Mouse (Mus musculus): ENCODE data around the gene Lipc. TPM values are rescaled to one million over a fixed set of nuclear protein-coding genes. Genes with fewer than 3 reads are reported as not detected.
A peak's percentile ranks its signal among the peaks of the same experiment; 100 is the strongest.

Lipc gene
- total and polyA plus RNA-seq, 3 experiments: 0.14 to 0.25 TPM; not detected in 1

GRCm38 (mm10) chr9:70919271-70919670, 32.8 kb downstream of the Lipc start:
- H3K79me2 ChIP-seq (replicated peaks; ENCODE audit: control insufficient read depth, insufficient read depth, low read length): no peaks in the 10 kb centered on the region
- intact Hi-C loops (cut with DNase I): loop anchor here (10.0 kb wide), 1 partner anchor 144 kb away; no protein-coding TSS in a partner anchor
- TF ChIP-seq CTCF (IDR thresholded peaks at IDR 0.05) (no peak), POLR2A (IDR thresholded peaks at IDR 0.05; ENCODE audit: insufficient read depth, low read depth, low read length) (no peak), EP300 (IDR thresholded peaks at IDR 0.05; ENCODE audit: insufficient read depth, low read depth, low read length) (no peak)
- H3K36me3 ChIP-seq (ENCODE audit: control insufficient read depth, insufficient read depth, low read length): no peaks in the 10 kb centered on the region
- H3K27me3 ChIP-seq (ENCODE audit: control insufficient read depth, insufficient read depth, low read length): no peaks in the 10 kb centered on the region
- H3K27ac ChIP-seq: no peak overlapping the region
- H3K4me1 ChIP-seq (ENCODE audit: control insufficient read depth, insufficient read depth, low read length): peaks cover 4% of the 10 kb centered on the region
- DNase-seq: no peak
- 80% methylated on average over 3 of the region's 3 CpGs for WGBS
- H3K4me3 ChIP-seq: no peak overlapping the region
- H3K9ac ChIP-seq (ENCODE audit: low read depth, low read length): no peak overlapping the region

- DNase-seq: no peak
- Histone ChIP-seq H3K9ac (ENCODE audit: low read depth, low read length) (no peak overlapping the region), H3K4me3 (no peak overlapping the region), H3K4me1 (ENCODE audit: control insufficient read depth, insufficient read depth, low read length) (no peaks in the 10 kb centered on the region; the same call in 1 of the 2 replicates), H3K27ac (no peak overlapping the region), H3K36me3 (ENCODE audit: control insufficient read depth, insufficient read depth, low read length) (no peaks in the 10 kb centered on the region), H3K79me2 (replicated peaks; ENCODE audit: control insufficient read depth, insufficient read depth, low read length) (no peaks in the 10 kb centered on the region), H3K27me3 (ENCODE audit: control insufficient read depth, insufficient read depth, low read length) (no peaks in the 10 kb centered on the region)
- 73% methylated on average over 7 of the region's 7 CpGs for WGBS
- intact Hi-C loops (cut with DNase I): loop anchor here (10.0 kb wide), 1 partner anchor 142 kb away; no protein-coding TSS in a partner anchor
- no peak for TF ChIP-seq POLR2A (IDR thresholded peaks at IDR 0.05; ENCODE audit: insufficient read depth, low read depth, low read length)
- no peak for TF ChIP-seq CTCF (IDR thresholded peaks at IDR 0.05)
- no peak for TF ChIP-seq EP300 (IDR thresholded peaks at IDR 0.05; ENCODE audit: insufficient read depth, low read depth, low read length)
Observed at GRCm38 (mm10) chr9:70916516-70916915, 35.5 kb downstream of the Lipc start.

GRCm38 (mm10) chr9:70915356-70915685, 36.7 kb downstream of the Lipc start:
- no peak for DNase-seq
- intact Hi-C loops (cut with DNase I): loop anchor here (10.0 kb wide), 1 partner anchor 141 kb away; no protein-coding TSS in a partner anchor
- no peak for TF ChIP-seq POLR2A (IDR thresholded peaks at IDR 0.05; ENCODE audit: insufficient read depth, low read depth, low read length)
- TF ChIP-seq EP300 (IDR thresholded peaks at IDR 0.05; ENCODE audit: insufficient read depth, low read depth, low read length): no peak
- no peak for TF ChIP-seq CTCF (IDR thresholded peaks at IDR 0.05)
- WGBS: 55% methylated on average over 2 of the region's 2 CpGs
- H3K36me3 ChIP-seq (ENCODE audit: control insufficient read depth, insufficient read depth, low read length): no peaks in the 10 kb centered on the region
- H3K79me2 ChIP-seq (replicated peaks; ENCODE audit: control insufficient read depth, insufficient read depth, low read length): no peaks in the 10 kb centered on the region
- no peak overlapping the region for H3K27ac ChIP-seq
- no peak overlapping the region for H3K9ac ChIP-seq (ENCODE audit: low read depth, low read length)
- peaks cover 3% of the 10 kb centered on the region for H3K4me1 ChIP-seq (ENCODE audit: control insufficient read depth, insufficient read depth, low read length)
- H3K27me3 ChIP-seq (ENCODE audit: control insufficient read depth, insufficient read depth, low read length): no peaks in the 10 kb centered on the region
- H3K4me3 ChIP-seq: no peak overlapping the region

- 62% methylated on average over 10 of the region's 10 CpGs for WGBS
- no peak overlapping the region for H3K27ac ChIP-seq
- peaks cover 4% of the 10 kb centered on the region for H3K4me1 ChIP-seq (ENCODE audit: control insufficient read depth, insufficient read depth, low read length)
- TF ChIP-seq CTCF (IDR thresholded peaks at IDR 0.05) (peak; percentile 46), POLR2A (IDR thresholded peaks at IDR 0.05; ENCODE audit: insufficient read depth, low read depth, low read length) (no peak), EP300 (IDR thresholded peaks at IDR 0.05; ENCODE audit: insufficient read depth, low read depth, low read length) (no peak)
- DNase-seq: peak in 1 of 2 experiments; percentile 13
- H3K36me3 ChIP-seq (ENCODE audit: control insufficient read depth, insufficient read depth, low read length): no peaks in the 10 kb centered on the region
- no peak overlapping the region for H3K9ac ChIP-seq (ENCODE audit: low read depth, low read length)
- H3K4me3 ChIP-seq: no peak overlapping the region
- intact Hi-C loops (cut with DNase I): loop anchor here (5.0 to 10.0 kb wide), 2 partner anchors 73 to 140 kb away; no protein-coding TSS in a partner anchor
- H3K79me2 ChIP-seq (replicated peaks; ENCODE audit: control insufficient read depth, insufficient read depth, low read length): no peaks in the 10 kb centered on the region
- H3K27me3 ChIP-seq (ENCODE audit: control insufficient read depth, insufficient read depth, low read length): no peaks in the 10 kb centered on the region
Observed at GRCm38 (mm10) chr9:70914659-70915355, 37.2 kb downstream of the Lipc start.

DNA sequence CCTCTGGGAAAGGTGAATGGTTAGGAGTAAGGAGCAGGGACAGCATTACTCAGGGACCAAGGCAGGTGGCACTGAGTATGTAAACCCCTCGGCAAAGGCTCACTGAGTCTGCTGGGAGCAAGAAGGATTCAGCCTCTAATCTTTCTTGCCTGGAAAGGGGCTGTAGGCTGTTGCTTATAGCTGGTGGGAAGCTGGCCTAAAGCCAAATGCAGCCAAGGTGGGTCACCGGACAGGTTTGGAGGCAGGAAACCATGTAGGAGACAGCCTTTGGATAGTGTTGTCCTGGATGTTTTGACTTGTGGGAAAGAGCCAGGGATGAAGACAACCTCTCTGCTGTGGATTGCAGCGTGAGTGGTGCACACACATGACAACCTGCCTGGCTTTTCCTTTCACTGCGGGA, 40.9 kb downstream of the Lipc start:
- Histone ChIP-seq H3K36me3 (ENCODE audit: control insufficient read depth, insufficient read depth, low read length) (no peaks in the 10 kb centered on the region), H3K79me2 (replicated peaks; ENCODE audit: control insufficient read depth, insufficient read depth, low read length) (no peaks in the 10 kb centered on the region), H3K4me1 (ENCODE audit: control insufficient read depth, insufficient read depth, low read length) (peaks cover 4% of the 10 kb centered on the region), H3K4me3 (no peak overlapping the region), H3K9ac (ENCODE audit: low read depth, low read length) (no peak overlapping the region), H3K27me3 (ENCODE audit: control insufficient read depth, insufficient read depth, low read length) (no peaks in the 10 kb centered on the region), H3K27ac (peak overlapping the region; percentile 49)
- intact Hi-C loops (cut with DNase I): loop anchor here (5.0 to 10.0 kb wide), 2 partner anchors 69 to 136 kb away; no protein-coding TSS in a partner anchor
- 62% methylated on average over 4 of the region's 4 CpGs for WGBS
- no peak for DNase-seq
- TF ChIP-seq EP300 (IDR thresholded peaks at IDR 0.05; ENCODE audit: insufficient read depth, low read depth, low read length) (no peak), CTCF (IDR thresholded peaks at IDR 0.05) (no peak)

DNA sequence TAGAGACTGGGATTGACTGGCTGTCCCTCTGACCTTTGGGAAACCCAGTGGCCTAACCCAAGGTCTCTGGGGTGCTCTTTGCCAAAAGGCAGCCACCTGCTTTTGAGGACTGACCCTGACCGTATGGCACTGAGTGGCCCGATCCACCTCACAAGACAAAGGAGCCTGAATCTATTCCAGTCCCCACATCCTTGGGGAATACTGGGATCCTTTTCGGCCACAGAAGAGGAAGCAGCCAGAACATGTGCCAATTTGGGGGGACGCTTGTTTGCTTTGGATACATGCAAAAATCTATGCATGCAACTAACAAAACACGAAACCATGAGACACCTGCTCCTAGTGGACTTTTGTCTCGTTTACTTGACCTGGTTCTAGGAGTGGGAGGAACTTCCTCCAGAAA, 41.7 kb downstream of the Lipc start:
- Histone ChIP-seq H3K4me1 (ENCODE audit: control insufficient read depth, insufficient read depth, low read length) (peaks cover 4% of the 10 kb centered on the region), H3K9ac (ENCODE audit: low read depth, low read length) (no peak overlapping the region), H3K27ac (peak overlapping the region; percentile 62), H3K27me3 (ENCODE audit: control insufficient read depth, insufficient read depth, low read length) (no peaks in the 10 kb centered on the region), H3K79me2 (replicated peaks; ENCODE audit: control insufficient read depth, insufficient read depth, low read length) (no peaks in the 10 kb centered on the region), H3K4me3 (no peak overlapping the region), H3K36me3 (ENCODE audit: control insufficient read depth, insufficient read depth, low read length) (no peaks in the 10 kb centered on the region)
- TF ChIP-seq CTCF (IDR thresholded peaks at IDR 0.05) (0 out of 2 replicates have a peak, but pooled peaks have one; percentile 5), EP300 (IDR thresholded peaks at IDR 0.05; ENCODE audit: insufficient read depth, low read depth, low read length) (no peak)
- intact Hi-C loops (cut with DNase I): loop anchor here (5.0 to 10.0 kb wide), 2 partner anchors 68 to 136 kb away; no protein-coding TSS in a partner anchor
- WGBS: 30% methylated on average over 6 of the region's 6 CpGs
- peak; percentile 41 to 54 for DNase-seq
